Mouse (Mus musculus): ENCODE results near the gene Catsper4. TPM values are rescaled to one million over a fixed set of nuclear protein-coding genes. Genes with fewer than 3 reads are reported as not detected.

Gene Catsper4
- polyA plus RNA-seq, 1 experiment = not detected

DNA sequence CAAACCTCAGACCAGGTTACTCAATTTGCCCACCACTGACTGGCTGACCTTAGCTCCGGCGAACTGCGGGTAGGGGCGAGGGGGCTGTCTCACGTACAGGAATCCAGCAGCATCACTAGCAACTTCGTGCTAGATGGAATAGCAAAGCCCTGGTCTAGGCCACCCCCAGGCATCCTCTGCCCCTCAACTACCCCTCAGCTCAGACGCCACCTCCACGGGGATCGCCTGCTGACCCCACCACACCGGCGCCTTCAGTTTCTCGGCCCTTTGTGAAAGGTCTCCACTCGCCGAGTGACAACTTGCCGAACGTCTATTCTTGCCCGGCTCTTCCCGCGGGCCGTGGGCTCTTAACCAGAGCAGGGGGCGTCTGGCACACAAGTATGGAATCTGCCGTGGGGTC, 40.9 kb downstream of the Catsper4 start:
- H3K27ac ChIP-seq (ENCODE audit: insufficient read depth, low read length) = 0 out of 2 replicates have a peak overlapping the region, but pooled peaks have one; percentile 10
- H3K4me3 ChIP-seq (replicated peaks; ENCODE audit: insufficient read depth, low read depth, low read length) = peak overlapping the region; percentile 76
- TF ChIP-seq POLR2A (IDR thresholded peaks at IDR 0.05; ENCODE audit: borderline replicate concordance, insufficient read depth, low read length) = no peak
- TF ChIP-seq CTCF (IDR thresholded peaks at IDR 0.05; ENCODE audit: borderline replicate concordance, insufficient read depth, low read depth, low read length) = no peak
- no peaks in the 10 kb centered on the region for H3K4me1 ChIP-seq (ENCODE audit: control insufficient read depth, insufficient read depth, low read length)
- WGBS = under 1% methylated on average over 22 of the region's 22 CpGs
- H3K27me3 ChIP-seq (ENCODE audit: control insufficient read depth, insufficient read depth, low read length) = no peaks in the 10 kb centered on the region
- no peak for DNase-seq

DNA sequence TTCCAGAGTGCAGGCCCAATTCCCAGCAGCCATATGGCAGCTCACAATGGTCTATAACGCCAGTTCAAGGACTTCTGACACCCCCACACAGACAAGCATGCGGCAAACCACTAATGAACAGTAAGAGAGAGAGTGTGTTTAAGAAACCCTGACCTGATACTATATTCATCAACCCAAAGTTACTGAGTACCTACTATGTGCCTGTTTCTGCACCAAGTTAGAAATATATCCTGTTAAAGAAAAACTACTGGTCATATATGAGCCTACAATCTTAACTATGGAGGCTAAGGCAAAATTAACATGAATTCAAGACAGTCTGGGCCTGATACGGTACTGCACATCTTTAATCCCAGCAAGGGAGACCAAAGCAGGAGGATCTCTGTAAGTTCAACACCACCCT, 41.6 kb downstream of the Catsper4 start:
- WGBS = 31% methylated on average over 3 of the region's 3 CpGs
- no peak overlapping the region for H3K4me3 ChIP-seq (replicated peaks; ENCODE audit: insufficient read depth, low read depth, low read length)
- H3K27me3 ChIP-seq (ENCODE audit: control insufficient read depth, insufficient read depth, low read length) = no peaks in the 10 kb centered on the region
- H3K27ac ChIP-seq (ENCODE audit: insufficient read depth, low read length) = no peak overlapping the region
- no peaks in the 10 kb centered on the region for H3K4me1 ChIP-seq (ENCODE audit: control insufficient read depth, insufficient read depth, low read length)
- no peak for DNase-seq
- no peak for TF ChIP-seq POLR2A (IDR thresholded peaks at IDR 0.05; ENCODE audit: borderline replicate concordance, insufficient read depth, low read length)
- TF ChIP-seq CTCF (IDR thresholded peaks at IDR 0.05; ENCODE audit: borderline replicate concordance, insufficient read depth, low read depth, low read length) = no peak

DNA sequence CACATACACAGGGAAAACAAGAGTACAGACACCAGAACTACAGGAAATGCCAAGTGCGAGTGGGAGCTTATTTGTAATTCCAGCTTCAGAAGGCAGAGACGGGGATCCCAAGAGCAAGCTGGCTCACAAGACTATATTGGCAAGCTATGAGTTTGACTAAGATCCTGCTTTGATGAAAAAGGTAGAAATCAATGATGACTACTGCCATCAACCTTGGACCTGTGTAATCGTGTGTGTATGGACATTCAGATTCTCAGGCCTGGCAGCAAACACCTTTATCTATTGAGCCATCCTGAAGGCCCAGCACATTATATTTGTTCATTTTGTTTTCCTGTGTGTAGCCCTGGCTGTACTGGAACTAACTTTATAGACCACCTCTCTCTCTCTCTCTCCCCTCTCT, 43.5 kb downstream of the Catsper4 start:
- TF ChIP-seq CTCF (IDR thresholded peaks at IDR 0.05; ENCODE audit: borderline replicate concordance, insufficient read depth, low read depth, low read length) (no peak), POLR2A (IDR thresholded peaks at IDR 0.05; ENCODE audit: borderline replicate concordance, insufficient read depth, low read length) (no peak)
- Histone ChIP-seq H3K27me3 (ENCODE audit: control insufficient read depth, insufficient read depth, low read length) (no peaks in the 10 kb centered on the region), H3K4me1 (ENCODE audit: control insufficient read depth, insufficient read depth, low read length) (no peaks in the 10 kb centered on the region), H3K4me3 (replicated peaks; ENCODE audit: insufficient read depth, low read depth, low read length) (no peak overlapping the region), H3K27ac (ENCODE audit: insufficient read depth, low read length) (no peak overlapping the region)
- 83% methylated on average over 3 of the region's 3 CpGs for WGBS
- DNase-seq = no peak

DNA sequence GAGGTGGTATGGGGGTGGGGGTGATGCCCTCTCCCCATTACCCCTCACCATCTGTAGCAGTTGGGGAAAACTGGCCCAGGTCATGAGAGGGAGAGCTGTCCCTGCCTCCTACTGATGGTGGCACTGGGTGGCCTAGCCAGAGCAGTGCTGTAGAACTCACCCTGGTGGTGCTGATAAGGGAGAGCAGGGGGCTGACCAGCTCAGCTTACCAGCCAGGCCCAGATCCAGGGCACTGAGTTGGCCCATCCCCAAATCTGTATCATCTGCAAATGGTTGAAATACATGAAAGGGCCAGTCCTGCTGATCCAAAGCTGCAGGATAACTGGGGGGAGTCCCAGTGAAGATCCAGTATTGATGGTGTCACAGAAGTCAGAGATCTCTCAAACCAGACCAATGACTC, 45.4 kb downstream of the Catsper4 start:
- no peak overlapping the region for H3K27ac ChIP-seq (ENCODE audit: insufficient read depth, low read length)
- no peaks in the 10 kb centered on the region for H3K4me1 ChIP-seq (ENCODE audit: control insufficient read depth, insufficient read depth, low read length)
- DNase-seq = no peak
- no peak overlapping the region for H3K4me3 ChIP-seq (replicated peaks; ENCODE audit: insufficient read depth, low read depth, low read length)
- no peaks in the 10 kb centered on the region for H3K27me3 ChIP-seq (ENCODE audit: control insufficient read depth, insufficient read depth, low read length)
- TF ChIP-seq CTCF (IDR thresholded peaks at IDR 0.05; ENCODE audit: borderline replicate concordance, insufficient read depth, low read depth, low read length) = no peak
- TF ChIP-seq POLR2A (IDR thresholded peaks at IDR 0.05; ENCODE audit: borderline replicate concordance, insufficient read depth, low read length) = no peak

DNA sequence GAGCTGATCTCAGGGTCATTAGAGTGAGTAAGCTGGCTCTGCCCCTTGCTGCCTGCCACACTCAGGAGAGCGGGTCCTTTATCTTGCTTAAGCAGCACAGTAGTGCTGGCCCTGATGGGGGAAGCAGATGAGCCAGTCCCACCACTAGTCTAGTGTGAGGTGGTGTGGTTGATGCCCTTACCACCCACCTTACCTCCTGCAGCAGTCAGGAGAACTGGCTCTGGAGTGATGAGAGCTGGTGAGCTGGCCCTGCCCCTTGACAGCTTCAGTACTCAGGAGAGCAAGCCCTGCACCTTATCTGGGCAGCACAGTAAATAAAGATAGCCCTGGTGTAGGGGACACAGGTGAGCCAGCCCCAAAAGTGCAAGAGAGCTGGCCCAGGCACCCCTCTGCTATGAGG, 46.1 kb downstream of the Catsper4 start:
- no peak overlapping the region for H3K27ac ChIP-seq (ENCODE audit: insufficient read depth, low read length)
- no peak for TF ChIP-seq CTCF (IDR thresholded peaks at IDR 0.05; ENCODE audit: borderline replicate concordance, insufficient read depth, low read depth, low read length)
- no peak for TF ChIP-seq POLR2A (IDR thresholded peaks at IDR 0.05; ENCODE audit: borderline replicate concordance, insufficient read depth, low read length)
- H3K4me1 ChIP-seq (ENCODE audit: control insufficient read depth, insufficient read depth, low read length) = no peaks in the 10 kb centered on the region
- DNase-seq = no peak
- H3K27me3 ChIP-seq (ENCODE audit: control insufficient read depth, insufficient read depth, low read length) = no peaks in the 10 kb centered on the region
- WGBS = 94% methylated on average over 1 of the region's 1 CpGs
- no peak overlapping the region for H3K4me3 ChIP-seq (replicated peaks; ENCODE audit: insufficient read depth, low read depth, low read length)

GRCm38 (mm10) chr4:134172391-134172790, 54.8 kb downstream of the Catsper4 start:
- WGBS = 54% methylated on average over 3 of the region's 3 CpGs
- no peak for DNase-seq
- no peak overlapping the region for H3K27ac ChIP-seq (ENCODE audit: insufficient read depth, low read length)
- no peaks in the 10 kb centered on the region for H3K27me3 ChIP-seq (ENCODE audit: control insufficient read depth, insufficient read depth, low read length)
- TF ChIP-seq POLR2A (IDR thresholded peaks at IDR 0.05; ENCODE audit: borderline replicate concordance, insufficient read depth, low read length) (no peak), CTCF (IDR thresholded peaks at IDR 0.05; ENCODE audit: borderline replicate concordance, insufficient read depth, low read depth, low read length) (no peak)
- H3K4me3 ChIP-seq (replicated peaks; ENCODE audit: insufficient read depth, low read depth, low read length) = no peak overlapping the region
- no peaks in the 10 kb centered on the region for H3K4me1 ChIP-seq (ENCODE audit: control insufficient read depth, insufficient read depth, low read length)

DNA sequence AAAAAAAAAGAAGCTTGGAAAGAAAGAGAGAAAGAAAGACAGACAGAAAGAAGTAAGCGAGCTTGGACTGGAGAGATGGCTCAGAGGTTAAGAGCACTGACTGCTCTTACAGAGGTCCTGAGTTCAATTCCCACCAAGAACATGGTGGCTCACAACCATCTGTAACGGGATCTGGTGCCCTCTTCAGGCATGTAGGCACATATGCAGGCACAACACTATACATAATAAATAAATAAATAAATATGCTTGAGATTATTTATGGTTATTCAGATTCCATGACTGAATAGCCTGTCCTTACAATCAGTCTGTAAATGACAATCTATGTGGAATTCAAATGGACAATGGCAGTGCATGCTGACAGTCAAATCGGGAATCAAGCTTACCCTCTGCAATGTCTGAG, 60.3 kb downstream of the Catsper4 start:
- Histone ChIP-seq H3K4me3 (replicated peaks; ENCODE audit: insufficient read depth, low read depth, low read length) (no peak overlapping the region), H3K27ac (ENCODE audit: insufficient read depth, low read length) (no peak overlapping the region), H3K27me3 (ENCODE audit: control insufficient read depth, insufficient read depth, low read length) (no peaks in the 10 kb centered on the region), H3K4me1 (ENCODE audit: control insufficient read depth, insufficient read depth, low read length) (no peaks in the 10 kb centered on the region)
- no peak for TF ChIP-seq POLR2A (IDR thresholded peaks at IDR 0.05; ENCODE audit: borderline replicate concordance, insufficient read depth, low read length)
- TF ChIP-seq CTCF (IDR thresholded peaks at IDR 0.05; ENCODE audit: borderline replicate concordance, insufficient read depth, low read depth, low read length) = no peak
- WGBS = 95% methylated on average over 3 of the region's 3 CpGs
- DNase-seq = no peak

DNA sequence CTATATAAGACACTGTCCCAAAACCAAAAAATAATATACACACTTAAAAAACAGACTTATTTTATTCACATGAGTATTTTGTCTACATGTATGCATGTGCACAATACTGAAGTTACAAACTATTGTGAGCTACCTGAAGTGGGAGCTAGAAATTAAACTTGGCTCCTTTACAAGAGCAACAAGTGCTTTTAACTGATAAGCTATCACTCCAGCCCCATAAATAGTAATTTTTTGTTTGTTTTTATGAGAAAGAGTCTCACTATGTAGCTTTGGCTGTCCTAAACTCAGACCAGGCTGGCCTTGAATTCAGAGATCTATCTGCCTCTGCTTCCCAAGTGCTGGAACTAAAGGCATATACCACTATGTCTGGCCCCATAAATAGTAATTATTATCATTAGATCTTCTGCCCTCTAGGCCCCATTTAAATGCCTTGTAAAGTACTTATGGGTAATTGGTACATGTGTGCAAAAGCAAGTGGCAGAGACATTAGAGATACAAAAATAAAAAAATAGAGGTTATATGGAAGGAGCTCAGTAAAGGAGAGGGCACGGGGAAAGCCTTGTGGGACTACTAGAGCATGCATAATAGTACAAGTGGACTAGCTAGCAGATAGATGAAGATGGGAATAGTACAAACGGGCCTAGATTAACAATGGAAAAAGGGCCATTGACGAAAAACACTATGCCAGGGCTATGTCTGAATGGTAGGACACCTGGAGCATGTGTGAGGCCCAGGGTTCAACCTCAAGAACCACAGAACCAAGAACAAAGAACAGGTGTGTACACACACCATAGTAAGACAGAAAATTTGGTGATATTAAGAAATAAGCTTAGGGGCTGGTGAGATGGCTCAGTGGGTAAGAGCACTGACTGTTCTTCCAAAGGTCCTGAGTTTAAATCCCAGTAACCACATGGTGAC, 61.4 kb downstream of the Catsper4 start:
- no peaks in the 10 kb centered on the region for H3K27me3 ChIP-seq (ENCODE audit: control insufficient read depth, insufficient read depth, low read length)
- no peaks in the 10 kb centered on the region for H3K4me1 ChIP-seq (ENCODE audit: control insufficient read depth, insufficient read depth, low read length)
- no peak overlapping the region for H3K4me3 ChIP-seq (replicated peaks; ENCODE audit: insufficient read depth, low read depth, low read length)
- no peak for DNase-seq
- TF ChIP-seq POLR2A (IDR thresholded peaks at IDR 0.05; ENCODE audit: borderline replicate concordance, insufficient read depth, low read length) (no peak), CTCF (IDR thresholded peaks at IDR 0.05; ENCODE audit: borderline replicate concordance, insufficient read depth, low read depth, low read length) (no peak)
- H3K27ac ChIP-seq (ENCODE audit: insufficient read depth, low read length) = no peak overlapping the region
- 83% methylated on average over 3 of the region's 3 CpGs for WGBS
